Mouse (Mus musculus) hindbrain, postnatal 0 days (tissue): ENCODE results near the gene Orc1. TPM values are rescaled to one million over a fixed set of nuclear protein-coding genes. Genes with fewer than 3 reads are reported as not detected.

ENCODE experiments used
- ATAC-seq: fragments of 200-750 bp; cut with Nextera tagmentation; 2 replicates; pipeline ENCODE4 v1.8.0; 2017; ENCODE audit warnings: mild to moderate bottlenecking, moderate TSS enrichment, moderate library complexity
- DNase-seq: peaks from one replicate; pipeline ENCODE4 v3.0.0-alpha.2; 2015; ENCODE audit warnings: low spot score
- H3K27ac ChIP-seq: fragments of 300-500 bp; sonication (generic); 2 replicates; pipeline ENCODE4 v1.5.1; 2014; ENCODE audit warnings: mild to moderate bottlenecking
- H3K27me3 ChIP-seq: fragments of 300-500 bp; sonication (generic); 2 replicates; pipeline ENCODE4 v1.6.1; 2014; ENCODE audit warnings: low read length, mixed read lengths; ENCODE audit not compliant: insufficient read depth
- H3K36me3 ChIP-seq: fragments of 300-500 bp; sonication (generic); 2 replicates; pipeline ENCODE4 v1.6.1; 2014; ENCODE audit warnings: low read length, mixed read lengths; ENCODE audit not compliant: insufficient read depth
- H3K4me1 ChIP-seq: fragments of 300-500 bp; sonication (generic); 2 replicates; pipeline ENCODE4 v1.6.1; 2014; ENCODE audit warnings: antibody characterized with exemption, low read length, mixed read lengths; ENCODE audit not compliant: insufficient read depth
- H3K4me2 ChIP-seq: fragments of 300-500 bp; sonication (generic); 2 replicates; pipeline ENCODE4 v1.6.1; 2014; ENCODE audit warnings: low read depth, mild to moderate bottlenecking, low read length, moderate library complexity, mixed read lengths
- H3K4me3 ChIP-seq: fragments of 300-500 bp; sonication (generic); 2 replicates; pipeline ENCODE4 v1.5.1; 2014; ENCODE audit warnings: low read length
- H3K9ac ChIP-seq: fragments of 300-500 bp; sonication (generic); replicated peaks from 2 replicates; pipeline ENCODE4 v1.6.1; 2014; ENCODE audit warnings: mild to moderate bottlenecking, low read length, moderate library complexity, mixed read lengths
- H3K9me3 ChIP-seq: fragments of 300-500 bp; sonication (generic); 2 replicates; pipeline ENCODE4 v1.6.1; 2016; ENCODE audit warnings: low read length, mixed read lengths
- CTCF ChIP-seq: IDR thresholded peaks from 2 replicates; pipeline ENCODE4 v1.5.1; 2016; ENCODE audit warnings: antibody characterized with exemption, control low read depth, low read depth
- whole genome bisulfite sequencing: fragments of 180-500 bp; shearing (Covaris S2); extraction: QIAGEN DNeasy Blood & Tissue Kit; methylation state at CpG from one replicate; pipeline ENCODE4 v1.1.7; 2014; 5-methylcytosine and 5-hydroxymethylcytosine counted together
- polyA plus RNA-seq: library from polyadenylated mRNA; unstranded; fragments of >200 nt; fragmentation: Nextera tagmentation; extraction: Ambion mirVana; gene quantifications from 2 replicates; pipeline ENCODE4 v1.2.1, GENCODE M21; 2015
- total RNA-seq: library from RNA; depleted of rRNA; stranded (reverse); fragments of >200 nt; gene quantifications from 2 replicates; pipeline ENCODE4 v1.2.3, GENCODE M21; 2014; rRNA removed

Gene Orc1
- total RNA-seq: 0.65 and 2.7 TPM in 2 replicates
- polyA plus RNA-seq: 1.3 and 1.8 TPM in 2 replicates

GRCm38 (mm10) chr4:108578840-108579742 lies at the start of gene Orc1, which contains the start of gene Prpf38a:
TSS of gene Orc1 (plus strand) at chr4:108579423.
TSS of gene Prpf38a (minus strand) at chr4:108579336.
- no peaks in the 10 kb centered on the region for H3K9me3 ChIP-seq
- WGBS: under 1% methylated on average over 64 of the region's 64 CpGs
- peak within 1 kb of the TSS; percentile 54 for H3K27ac ChIP-seq
- peak within 1 kb of the TSS; percentile 45 for H3K9ac ChIP-seq
- peaks cover 5% of the 10 kb centered on the region; the same call in 1 of the 2 replicates for H3K36me3 ChIP-seq
- peak within 1 kb of the TSS; percentile 61 for H3K4me3 ChIP-seq
- no peaks in the 10 kb centered on the region for H3K27me3 ChIP-seq
- no peak for TF ChIP-seq CTCF
- 0 out of 2 replicates have a peak, but pooled peaks cover 4% of the 10 kb centered on the region for H3K4me1 ChIP-seq
- DNase-seq (peak; percentile 99), ATAC-seq (peak; percentile 99)
- peak within 1 kb of the TSS; percentile 97 for H3K4me2 ChIP-seq

DNA sequence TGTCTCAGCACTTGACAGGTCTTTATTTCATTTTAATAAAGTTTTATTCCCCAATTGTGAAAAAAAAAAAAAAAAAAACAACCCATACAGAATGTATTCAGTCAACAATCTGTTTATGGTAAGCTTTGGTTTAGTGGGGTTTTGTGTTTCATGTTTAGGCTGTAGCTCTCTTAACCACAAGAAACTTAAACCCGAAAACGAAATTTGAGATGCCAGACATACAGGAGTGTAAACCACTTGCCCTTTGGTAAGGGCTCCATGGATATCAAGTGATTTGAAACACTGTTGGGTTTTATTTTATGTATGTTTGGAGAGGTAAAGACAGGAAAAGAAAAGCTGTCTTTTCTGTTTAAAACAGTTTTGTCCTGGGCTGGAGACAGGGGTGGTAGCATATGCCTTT lies 39.5 kb upstream of the Orc1 start:
- H3K36me3 ChIP-seq: peaks cover 7% of the 10 kb centered on the region; the same call in 1 of the 2 replicates
- no peak overlapping the region for H3K27ac ChIP-seq
- no peaks in the 10 kb centered on the region for H3K27me3 ChIP-seq
- H3K4me3 ChIP-seq: no peak overlapping the region
- ATAC-seq (no peak), DNase-seq (no peak)
- no peak overlapping the region for H3K9ac ChIP-seq
- H3K9me3 ChIP-seq: no peaks in the 10 kb centered on the region
- H3K4me2 ChIP-seq: no peak overlapping the region
- H3K4me1 ChIP-seq: no peaks in the 10 kb centered on the region
- 97% methylated on average over 2 of the region's 2 CpGs for WGBS
- no peak for TF ChIP-seq CTCF

- 63% methylated on average over 1 of the region's 1 CpGs for WGBS
Observed at GRCm38 (mm10) chr4:108565026-108565425, 14.2 kb upstream of the Orc1 start.

GRCm38 (mm10) chr4:108572644-108573043 lies 6.6 kb upstream of the Orc1 start:
- 94% methylated on average over 3 of the region's 3 CpGs for WGBS
- ATAC-seq: no peak

More at GRCm38 (mm10) chr4:108565026-108565425, 14.2 kb upstream of the Orc1 start:
- no peak for TF ChIP-seq CTCF
- Histone ChIP-seq H3K36me3 (peaks cover 50% of the 10 kb centered on the region), H3K9ac (no peak overlapping the region), H3K27ac (no peak overlapping the region), H3K4me2 (no peak overlapping the region), H3K9me3 (no peaks in the 10 kb centered on the region), H3K27me3 (no peaks in the 10 kb centered on the region), H3K4me3 (no peak overlapping the region), H3K4me1 (no peaks in the 10 kb centered on the region)
- no peak for DNase-seq
- no peak for ATAC-seq

GRCm38 (mm10) chr4:108579743-108580411 lies 654 bp downstream of the Orc1 start:
- H3K9me3 ChIP-seq: no peaks in the 10 kb centered on the region
- ATAC-seq (no peak), DNase-seq (no peak)
- H3K36me3 ChIP-seq: peaks cover 5% of the 10 kb centered on the region; the same call in 1 of the 2 replicates
- WGBS: 2% methylated on average over 16 of the region's 16 CpGs
- peak overlapping the region; percentile 61 for H3K4me3 ChIP-seq
- no peak overlapping the region for H3K27ac ChIP-seq
- no peaks in the 10 kb centered on the region for H3K27me3 ChIP-seq
- H3K4me1 ChIP-seq: 0 out of 2 replicates have a peak, but pooled peaks cover 4% of the 10 kb centered on the region
- H3K9ac ChIP-seq: peak overlapping the region; percentile 42
- TF ChIP-seq CTCF: no peak
- H3K4me2 ChIP-seq: peak overlapping the region; percentile 97

More at GRCm38 (mm10) chr4:108572644-108573043, 6.6 kb upstream of the Orc1 start:
- DNase-seq: no peak
- no peak overlapping the region for H3K9ac ChIP-seq
- H3K36me3 ChIP-seq: peaks cover 32% of the 10 kb centered on the region; the same call in 1 of the 2 replicates
- H3K27me3 ChIP-seq: no peaks in the 10 kb centered on the region
- no peak overlapping the region for H3K27ac ChIP-seq
- H3K4me2 ChIP-seq: no peak overlapping the region
- H3K4me3 ChIP-seq: no peak overlapping the region
- H3K4me1 ChIP-seq: no peaks in the 10 kb centered on the region
- TF ChIP-seq CTCF: no peak
- H3K9me3 ChIP-seq: no peaks in the 10 kb centered on the region

GRCm38 (mm10) chr4:108593376-108593775 lies 14.2 kb downstream of the Orc1 start:
- WGBS: 92% methylated on average over 2 of the region's 2 CpGs
- DNase-seq: no peak
- H3K27me3 ChIP-seq: no peaks in the 10 kb centered on the region

More at GRCm38 (mm10) chr4:108593376-108593775, 14.2 kb downstream of the Orc1 start:
- no peaks in the 10 kb centered on the region for H3K4me1 ChIP-seq
- no peak overlapping the region for H3K9ac ChIP-seq
- no peaks in the 10 kb centered on the region for H3K9me3 ChIP-seq
- no peak for ATAC-seq
- H3K36me3 ChIP-seq: no peaks in the 10 kb centered on the region
- no peak for TF ChIP-seq CTCF
- no peak overlapping the region for H3K4me2 ChIP-seq
- H3K27ac ChIP-seq: no peak overlapping the region
- H3K4me3 ChIP-seq: no peak overlapping the region
